Mouse (Mus musculus) liver, postnatal 0 days (tissue): ENCODE results near the gene She. TPM values are rescaled to one million over a fixed set of nuclear protein-coding genes. Genes with fewer than 3 reads are reported as not detected.
"Not testable (repeated sequence)": the region's sequence is repeated elsewhere in the genome, so short reads cannot be mapped to it uniquely, and the experiment has no call there.

Experiments used
- ATAC-seq: fragments of 200-750 bp; cut with Nextera tagmentation; 2 replicates; pipeline ENCODE4 v1.8.0; 2017; ENCODE audit warnings: mild to moderate bottlenecking, moderate library complexity
- DNase-seq: peaks from one replicate; pipeline ENCODE4 v3.0.0-alpha.2; 2016
- H3K27ac ChIP-seq: fragments of 300-500 bp; sonication (generic); 2 replicates; pipeline ENCODE4 v1.5.1; 2014; ENCODE audit warnings: antibody characterized with exemption, moderate library complexity, mild to moderate bottlenecking, low read depth
- H3K27me3 ChIP-seq: fragments of 300-500 bp; sonication (generic); 2 replicates; pipeline ENCODE4 v1.6.1; 2014; ENCODE audit warnings: low read length, control low read depth, mixed read lengths; ENCODE audit not compliant: insufficient read depth
- H3K36me3 ChIP-seq: fragments of 300-500 bp; sonication (generic); replicated peaks from 2 replicates; pipeline ENCODE4 v1.6.1; 2014; ENCODE audit warnings: mild to moderate bottlenecking, control low read depth, low read length, moderate library complexity, mixed read lengths; ENCODE audit not compliant: insufficient read depth
- H3K4me1 ChIP-seq: fragments of 300-500 bp; sonication (generic); 2 replicates; pipeline ENCODE4 v1.6.1; 2014; ENCODE audit warnings: antibody characterized with exemption, mild to moderate bottlenecking, control low read depth; ENCODE audit not compliant: insufficient read depth
- H3K4me2 ChIP-seq: fragments of 300-500 bp; sonication (generic); 2 replicates; pipeline ENCODE4 v1.6.1; 2014; ENCODE audit warnings: low read depth, mild to moderate bottlenecking, low read length, moderate library complexity, mixed read lengths
- H3K4me3 ChIP-seq: fragments of 300-500 bp; sonication (generic); 2 replicates; pipeline ENCODE4 v1.5.1; 2014; ENCODE audit warnings: low read depth, low read length
- H3K9ac ChIP-seq: fragments of 300-500 bp; sonication (generic); replicated peaks from 2 replicates; pipeline ENCODE4 v1.6.1; 2014; ENCODE audit warnings: mild to moderate bottlenecking, moderate library complexity
- H3K9me3 ChIP-seq: fragments of 300-500 bp; sonication (generic); 2 replicates; pipeline ENCODE4 v1.6.1; 2016; ENCODE audit warnings: mild to moderate bottlenecking, control low read depth, low read length, mixed read lengths
- CTCF ChIP-seq: sonication (generic); IDR thresholded peaks from 2 replicates; pipeline ENCODE4 v1.5.1; 2016; ENCODE audit warnings: antibody characterized with exemption, low read depth
- EP300 ChIP-seq: IDR thresholded peaks from 2 replicates; pipeline ENCODE4 v1.6.1; 2016; ENCODE audit warnings: antibody characterized with exemption, low read depth, mild to moderate bottlenecking
- WGBS: fragments of 180-500 bp; shearing (Covaris S2); extraction: QIAGEN DNeasy Blood & Tissue Kit; methylation state at CpG from one replicate; pipeline ENCODE4 v1.1.7; 2014; ENCODE audit not compliant: insufficient replicate concordance; 5-methylcytosine and 5-hydroxymethylcytosine counted together
- polyA plus RNA-seq: library from polyadenylated mRNA; unstranded; fragments of >200 nt; fragmentation: Nextera tagmentation; extraction: Ambion mirVana; gene quantifications from 2 replicates; pipeline ENCODE4 v1.2.1, GENCODE M21; 2015

The She gene
- polyA plus RNA-seq, 1 experiment from 2014 or later = 1.00 TPM

GRCm38 (mm10) chr3:89861070-89861469, 29.9 kb downstream of the She start:
- DNase-seq (peak; percentile 65), ATAC-seq (peak; percentile 75)
- Histone ChIP-seq H3K4me2 (no peak overlapping the region), H3K27ac (no peak overlapping the region; the same call in 1 of the 2 replicates), H3K27me3 (no peaks in the 10 kb centered on the region), H3K9ac (no peak overlapping the region), H3K9me3 (no peaks in the 10 kb centered on the region), H3K4me1 (peaks cover 19% of the 10 kb centered on the region), H3K36me3 (no peaks in the 10 kb centered on the region), H3K4me3 (no peak overlapping the region)
- WGBS = 28% methylated on average over 4 of the region's 4 CpGs
- TF ChIP-seq CTCF (no peak), EP300 (peak; percentile 46; the same call in 1 of the 2 replicates)

DNA sequence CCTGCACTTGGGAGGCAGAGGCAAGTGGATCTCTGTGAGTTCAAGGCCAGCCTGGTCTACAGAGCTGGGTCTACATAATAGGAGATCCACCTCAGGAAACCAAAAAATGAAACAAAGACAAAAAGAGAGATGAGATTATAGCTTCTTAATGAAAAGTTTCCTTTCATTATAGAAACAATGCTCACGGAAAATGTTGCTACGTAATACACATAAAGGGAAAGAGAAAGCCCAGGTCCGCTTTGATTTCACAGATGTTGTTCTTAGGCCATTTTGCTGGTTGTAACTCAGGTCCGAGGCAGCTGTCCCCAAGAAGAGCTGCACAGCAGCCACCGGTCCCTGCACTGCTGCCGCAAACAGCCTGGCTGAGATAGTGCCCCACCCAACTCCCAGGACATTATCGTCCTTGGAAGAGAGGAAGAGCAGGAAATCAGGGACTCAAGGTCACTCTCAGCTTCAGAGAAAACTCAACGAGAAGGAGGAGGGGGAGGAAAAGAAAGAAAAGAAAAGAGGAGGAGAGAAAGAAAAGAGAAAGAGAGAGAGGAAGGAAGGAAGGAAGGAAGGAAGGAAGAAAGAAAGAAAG, 31.1 kb downstream of the She start:
- H3K4me3 ChIP-seq = no peak overlapping the region
- H3K4me2 ChIP-seq = no peak overlapping the region
- H3K9ac ChIP-seq = no peak overlapping the region
- ATAC-seq = no peak
- 72% methylated on average over 8 of the region's 8 CpGs for WGBS
- TF ChIP-seq EP300 (no peak), CTCF (no peak)
- peaks cover 19% of the 10 kb centered on the region for H3K4me1 ChIP-seq
- no peaks in the 10 kb centered on the region for H3K36me3 ChIP-seq
- no peak for DNase-seq
- no peaks in the 10 kb centered on the region for H3K27me3 ChIP-seq
- no peak overlapping the region for H3K27ac ChIP-seq
- no peaks in the 10 kb centered on the region for H3K9me3 ChIP-seq

- ATAC-seq, H3K36me3 ChIP-seq, H3K27me3 ChIP-seq, H3K4me3 ChIP-seq, H3K4me2 ChIP-seq, DNase-seq, H3K9me3 ChIP-seq, H3K9ac ChIP-seq, H3K27ac ChIP-seq: not testable (repeated sequence)
- WGBS = 71% methylated on average over 3 of the region's 3 CpGs
- peaks cover 19% of the 10 kb centered on the region for H3K4me1 ChIP-seq
These were observed 32.1 kb downstream of the She start for GRCm38 (mm10) chr3:89863276-89863675.

DNA sequence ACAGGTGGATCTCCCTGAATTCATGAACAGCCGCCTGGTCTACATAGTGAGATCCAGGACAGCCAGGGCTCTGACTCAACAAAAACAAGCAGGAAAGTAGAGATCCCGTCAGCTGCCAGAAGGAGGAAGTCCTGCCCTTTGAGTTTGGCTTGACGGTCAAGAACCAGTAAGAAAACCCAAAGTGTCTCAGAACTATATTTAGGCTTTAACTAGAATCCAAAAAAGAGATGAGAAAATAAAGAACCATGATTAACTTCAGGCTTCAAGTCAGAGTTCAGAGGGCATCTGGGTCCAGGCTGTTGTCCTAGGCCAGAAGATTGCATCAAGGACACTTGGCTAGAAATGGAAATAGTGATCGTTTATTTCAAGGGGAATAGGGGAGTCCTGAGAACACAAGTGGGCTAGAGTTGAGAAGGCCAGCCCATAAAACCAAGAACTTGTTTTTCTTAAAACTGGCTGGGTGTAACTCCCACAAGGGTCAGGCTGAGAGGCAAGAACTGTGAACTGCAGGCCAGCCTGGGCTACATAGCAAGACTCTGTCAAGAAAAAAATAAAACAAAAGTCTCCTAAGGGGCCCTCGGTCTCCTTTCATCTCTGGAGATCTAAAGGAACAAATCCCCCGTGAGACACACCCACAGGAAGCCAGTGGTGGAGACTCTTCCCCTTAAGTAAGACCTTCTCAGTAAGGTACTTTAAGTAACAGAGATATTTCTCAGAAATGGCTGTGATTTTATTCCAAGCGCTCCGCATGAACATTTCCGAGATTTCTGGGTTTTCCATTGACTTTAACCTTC, 32.7 kb downstream of the She start:
- H3K27ac ChIP-seq = peak overlapping the region; percentile 52; the same call in 1 of the 2 replicates
- no peak for DNase-seq

GRCm38 (mm10) chr3:89865020-89865419, 33.9 kb downstream of the She start:
- Histone ChIP-seq H3K27ac (no peak overlapping the region), H3K27me3 (no peaks in the 10 kb centered on the region), H3K4me1 (peaks cover 24% of the 10 kb centered on the region), H3K9me3 (no peaks in the 10 kb centered on the region), H3K9ac (no peak overlapping the region), H3K4me3 (no peak overlapping the region), H3K4me2 (no peak overlapping the region), H3K36me3 (peaks cover under 1% of the 10 kb centered on the region; the same call in 1 of the 2 replicates)
- TF ChIP-seq CTCF (no peak), EP300 (no peak)
- DNase-seq = no peak
- ATAC-seq = no peak
- 41% methylated on average over 6 of the region's 6 CpGs for WGBS

More for the DNA sequence above, 32.7 kb downstream of the She start:
- Histone ChIP-seq H3K36me3 (no peaks in the 10 kb centered on the region), H3K4me2 (peak overlapping the region; percentile 19; the same call in 1 of the 2 replicates), H3K9me3 (no peaks in the 10 kb centered on the region), H3K4me3 (no peak overlapping the region), H3K4me1 (peaks cover 24% of the 10 kb centered on the region), H3K27me3 (no peaks in the 10 kb centered on the region), H3K9ac (no peak overlapping the region)
- TF ChIP-seq EP300 = no peak
- peak; percentile 51 for TF ChIP-seq CTCF
- WGBS = 46% methylated on average over 9 of the region's 9 CpGs
- no peak for ATAC-seq

- Histone ChIP-seq H3K27me3 (no peaks in the 10 kb centered on the region), H3K9me3 (no peaks in the 10 kb centered on the region), H3K4me3 (no peak overlapping the region), H3K4me1 (peaks cover 30% of the 10 kb centered on the region), H3K27ac (no peak overlapping the region), H3K36me3 (peaks cover 6% of the 10 kb centered on the region), H3K4me2 (no peak overlapping the region), H3K9ac (no peak overlapping the region)
- 75% methylated on average over 4 of the region's 4 CpGs for WGBS
- TF ChIP-seq EP300 = no peak
- DNase-seq (no peak), ATAC-seq (no peak)
These were observed 34.6 kb downstream of the She start for GRCm38 (mm10) chr3:89865764-89866163.
